Mouse (Mus musculus) heart, postnatal 0 days (tissue): ENCODE results near the gene Cap2. TPM values are rescaled to one million over a fixed set of nuclear protein-coding genes. Genes with fewer than 3 reads are reported as not detected.

Source experiments
- ATAC-seq: fragments of 200-750 bp; cut with Nextera tagmentation; 2 replicates; pipeline ENCODE4 v1.8.0; 2017; ENCODE audit warnings: low read depth, moderate number of reproducible peaks, moderate library complexity; ENCODE audit not compliant: insufficient read depth
- DNase-seq: peaks from one replicate; pipeline ENCODE4 v3.0.0-alpha.2; 2016; ENCODE audit warnings: low spot score
- H3K27ac ChIP-seq: fragments of 300-500 bp; sonication (generic); 2 replicates; pipeline ENCODE4 v1.5.1; 2014; ENCODE audit warnings: low read depth, mild to moderate bottlenecking
- H3K27me3 ChIP-seq: fragments of 300-500 bp; sonication (generic); 2 replicates; pipeline ENCODE4 v1.6.1; 2014; ENCODE audit warnings: low read length, mixed read lengths; ENCODE audit not compliant: control insufficient read depth, insufficient read depth
- H3K36me3 ChIP-seq: fragments of 300-500 bp; sonication (generic); replicated peaks from 2 replicates; pipeline ENCODE4 v1.6.1; 2014; ENCODE audit warnings: low read length, mixed read lengths; ENCODE audit not compliant: control insufficient read depth, insufficient read depth
- H3K4me1 ChIP-seq: fragments of 300-500 bp; sonication (generic); 2 replicates; pipeline ENCODE4 v1.6.1; 2014; ENCODE audit warnings: antibody characterized with exemption; ENCODE audit not compliant: control insufficient read depth, insufficient read depth
- H3K4me2 ChIP-seq: fragments of 300-500 bp; sonication (generic); 2 replicates; pipeline ENCODE4 v1.6.1; 2014; ENCODE audit warnings: low read depth, mild to moderate bottlenecking, low read length, moderate library complexity
- H3K4me3 ChIP-seq: fragments of 300-500 bp; sonication (generic); 2 replicates; pipeline ENCODE4 v1.5.1; 2014; ENCODE audit warnings: low read depth, low read length
- H3K9ac ChIP-seq: fragments of 300-500 bp; sonication (generic); replicated peaks from 2 replicates; pipeline ENCODE4 v1.6.1; 2014; ENCODE audit warnings: low read depth, low read length, mixed read lengths
- H3K9me3 ChIP-seq: fragments of 300-500 bp; sonication (generic); replicated peaks from 2 replicates; pipeline ENCODE4 v1.6.1; 2016; ENCODE audit warnings: low read length; ENCODE audit not compliant: control insufficient read depth
- CTCF ChIP-seq: IDR thresholded peaks from 2 replicates; pipeline ENCODE4 v1.5.1; 2016; ENCODE audit warnings: antibody characterized with exemption, control low read depth, low read depth
- EP300 ChIP-seq: IDR thresholded peaks from 2 replicates; pipeline ENCODE4 v1.6.1; 2016; ENCODE audit warnings: antibody characterized with exemption, low read depth
- WGBS: fragments of 180-500 bp; shearing (Covaris S2); extraction: QIAGEN DNeasy Blood & Tissue Kit; methylation state at CpG from one replicate; pipeline ENCODE4 v1.1.7; 2014; 5-methylcytosine and 5-hydroxymethylcytosine counted together
- polyA plus RNA-seq: library from polyadenylated mRNA; unstranded; fragments of >200 nt; fragmentation: Nextera tagmentation; extraction: Ambion mirVana; gene quantifications from 2 replicates; pipeline ENCODE4 v1.2.1, GENCODE M21; 2015
- total RNA-seq: library from RNA; depleted of rRNA; stranded (reverse); fragments of >200 nt; gene quantifications from 2 replicates; pipeline ENCODE4 v1.2.3, GENCODE M21; 2014; ENCODE audit warnings: low replicate concordance

The Cap2 gene
- total and polyA plus RNA-seq, 2 experiments from 2014 or later: 144 to 257 TPM

DNA sequence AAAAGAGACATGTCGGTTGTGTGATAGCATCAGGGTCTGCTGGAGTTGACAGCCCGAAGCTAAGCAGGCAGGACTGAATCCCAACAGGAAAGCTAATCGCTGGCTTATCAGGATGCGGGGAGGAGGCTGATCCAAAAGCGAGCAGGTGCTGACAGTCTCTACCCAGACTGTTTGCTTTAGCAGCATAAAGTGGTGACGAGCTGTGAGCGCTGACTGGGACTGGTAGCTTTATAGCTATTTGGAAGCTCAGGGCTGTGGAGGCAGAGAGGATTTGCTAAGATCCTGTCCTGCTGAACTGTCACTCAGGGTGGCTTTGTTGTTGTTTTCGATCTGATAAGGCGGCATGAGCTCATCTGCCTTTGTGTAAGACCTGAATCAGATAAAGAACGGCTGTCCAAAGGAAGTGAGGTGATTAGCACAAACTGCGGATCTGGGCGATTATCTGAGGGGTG, 69.5 kb downstream of the Cap2 start:
- ATAC-seq (peak; percentile 73), DNase-seq (peak; percentile 79)
- H3K9me3 ChIP-seq: no peaks in the 10 kb centered on the region
- H3K4me1 ChIP-seq: peaks cover 18% of the 10 kb centered on the region
- peak overlapping the region; percentile 43 for H3K9ac ChIP-seq
- WGBS: 1% methylated on average over 12 of the region's 12 CpGs
- no peaks in the 10 kb centered on the region for H3K36me3 ChIP-seq
- H3K27ac ChIP-seq: peak overlapping the region; percentile 99
- H3K4me3 ChIP-seq: peak overlapping the region; percentile 15; the same call in 1 of the 2 replicates
- TF ChIP-seq CTCF (no peak), EP300 (peak; percentile 87)
- H3K27me3 ChIP-seq: no peaks in the 10 kb centered on the region
- peak overlapping the region; percentile 43 for H3K4me2 ChIP-seq

DNA sequence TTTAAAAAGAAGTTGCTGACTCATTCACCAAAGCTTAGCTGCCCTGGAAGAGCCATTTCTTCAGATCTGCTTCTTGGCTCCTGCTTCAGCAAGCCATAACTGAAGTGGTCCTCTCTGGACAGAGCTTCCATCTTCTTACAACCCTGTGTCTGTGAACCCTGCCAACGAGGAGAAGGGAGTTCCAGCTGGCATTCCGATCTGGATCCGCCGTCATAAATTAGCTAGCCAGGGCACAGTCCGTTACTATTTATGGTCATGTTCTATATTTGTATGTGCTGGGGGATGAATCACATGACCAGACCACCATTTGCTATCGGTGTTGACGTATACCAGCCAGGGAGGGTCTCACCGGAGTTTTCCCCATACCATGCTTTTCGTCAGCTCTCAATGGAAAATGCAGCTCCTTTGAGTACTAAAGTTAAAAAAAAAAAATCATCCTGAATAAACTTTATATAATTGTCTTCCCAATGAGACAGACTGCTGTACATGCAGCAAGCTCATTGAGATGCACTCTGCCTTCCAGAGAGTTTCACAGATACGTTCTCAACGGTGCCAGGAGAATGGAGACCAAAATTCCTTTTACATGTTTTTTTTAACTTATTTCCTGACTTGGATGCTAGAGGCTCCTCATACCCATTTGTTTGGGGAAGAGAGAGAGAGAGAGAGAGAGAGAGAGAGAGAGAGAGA, 70.5 kb downstream of the Cap2 start:
- Histone ChIP-seq H3K4me3 (no peak overlapping the region), H3K9ac (peak overlapping the region; percentile 30; the same call in 1 of the 2 replicates)
- WGBS: 9% methylated on average over 11 of the region's 11 CpGs

DNA sequence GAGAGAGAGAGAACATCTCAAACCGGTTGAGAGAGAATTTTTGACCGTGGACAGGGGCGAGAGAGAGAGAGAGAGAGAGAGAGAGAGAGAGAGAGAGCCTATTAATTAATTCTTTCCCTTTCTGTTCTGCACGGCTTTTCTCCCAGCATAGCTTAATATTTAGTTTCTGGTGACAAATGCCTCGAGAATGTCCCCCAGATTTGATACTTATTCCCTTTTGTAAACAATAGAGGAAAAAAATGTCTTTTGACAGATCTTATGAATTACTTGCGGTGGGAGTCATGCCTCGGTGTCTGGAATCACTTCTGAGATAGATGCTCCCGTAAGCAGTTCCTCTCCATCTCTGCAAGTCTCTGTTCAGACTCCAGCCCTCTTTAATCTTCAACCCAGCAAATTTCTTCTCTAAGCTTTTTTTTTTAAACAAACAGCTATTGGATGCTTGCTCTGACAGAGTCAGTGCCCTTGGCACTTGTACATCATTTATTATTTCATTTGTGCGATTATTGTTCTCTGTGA, 71.1 kb downstream of the Cap2 start:
- TF ChIP-seq EP300: no peak
- TF ChIP-seq CTCF: no peak
- H3K9ac ChIP-seq: peak overlapping the region; percentile 30; the same call in 1 of the 2 replicates
- no peak for DNase-seq

More for the DNA sequence above, 70.5 kb downstream of the Cap2 start:
- H3K27me3 ChIP-seq: no peaks in the 10 kb centered on the region
- peaks cover 18% of the 10 kb centered on the region for H3K4me1 ChIP-seq
- no peaks in the 10 kb centered on the region for H3K36me3 ChIP-seq
- H3K4me2 ChIP-seq: peak overlapping the region; percentile 40
- ATAC-seq: peak; percentile 91
- H3K9me3 ChIP-seq: no peaks in the 10 kb centered on the region
- peak; percentile 94 for DNase-seq
- no peak for TF ChIP-seq CTCF
- peak; percentile 95 for TF ChIP-seq EP300
- H3K27ac ChIP-seq: peak overlapping the region; percentile 99

DNA sequence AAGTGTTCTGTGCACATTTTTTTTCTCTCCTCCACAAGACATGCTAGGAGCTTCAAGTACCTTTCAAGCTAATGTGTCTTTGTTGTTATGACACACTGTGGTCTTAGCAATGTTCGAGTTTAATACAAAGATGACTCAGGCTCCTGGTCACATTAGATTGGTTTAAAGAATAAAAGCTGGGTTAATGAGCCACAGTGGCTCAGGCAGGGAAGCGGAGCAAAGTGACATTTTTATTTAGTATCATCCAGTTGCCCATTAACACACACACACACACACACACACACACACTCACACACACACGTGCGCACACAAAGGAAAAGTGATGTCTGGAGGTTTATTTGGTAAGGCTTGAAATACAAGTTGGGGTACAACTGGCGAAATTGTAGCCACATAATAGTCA, 72.6 kb downstream of the Cap2 start:
- 88% methylated on average over 5 of the region's 5 CpGs for WGBS
- TF ChIP-seq CTCF: no peak
- TF ChIP-seq EP300: no peak
- Histone ChIP-seq H3K27me3 (no peaks in the 10 kb centered on the region), H3K27ac (peak overlapping the region; percentile 99), H3K9ac (no peak overlapping the region), H3K4me2 (no peak overlapping the region), H3K9me3 (no peaks in the 10 kb centered on the region), H3K4me1 (peaks cover 18% of the 10 kb centered on the region), H3K4me3 (no peak overlapping the region), H3K36me3 (no peaks in the 10 kb centered on the region)
- DNase-seq: no peak
- no peak for ATAC-seq

More for the DNA sequence above, 71.1 kb downstream of the Cap2 start:
- Histone ChIP-seq H3K27me3 (no peaks in the 10 kb centered on the region), H3K36me3 (no peaks in the 10 kb centered on the region), H3K27ac (peak overlapping the region; percentile 99), H3K9me3 (no peaks in the 10 kb centered on the region), H3K4me1 (peaks cover 18% of the 10 kb centered on the region), H3K4me3 (no peak overlapping the region), H3K4me2 (peak overlapping the region; percentile 40)
- WGBS: 21% methylated on average over 9 of the region's 9 CpGs
- ATAC-seq: no peak

DNA sequence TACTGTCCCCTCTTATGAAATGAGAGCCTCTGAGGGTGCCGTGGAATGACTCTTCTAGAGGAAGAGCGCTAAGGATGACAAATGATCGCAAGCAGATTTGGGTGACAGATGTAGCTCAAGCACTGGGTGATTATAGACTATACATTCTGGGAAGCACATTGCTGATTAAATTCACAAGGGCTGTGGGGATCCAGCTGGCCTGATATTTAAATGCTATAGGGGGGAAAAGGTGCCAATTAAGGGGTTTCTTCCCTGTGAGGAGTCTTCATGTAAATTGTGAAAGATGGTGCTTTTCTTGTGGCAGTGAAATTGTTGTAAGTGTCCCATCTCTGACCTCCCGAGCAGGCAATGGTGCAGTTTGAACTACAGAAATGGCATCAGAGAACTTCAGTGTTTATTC, 73.1 kb downstream of the Cap2 start:
- ATAC-seq (no peak), DNase-seq (no peak)
- Histone ChIP-seq H3K9me3 (no peaks in the 10 kb centered on the region), H3K27me3 (no peaks in the 10 kb centered on the region), H3K9ac (no peak overlapping the region), H3K36me3 (no peaks in the 10 kb centered on the region), H3K4me2 (no peak overlapping the region), H3K4me3 (no peak overlapping the region), H3K4me1 (peaks cover 18% of the 10 kb centered on the region), H3K27ac (no peak overlapping the region)
- TF ChIP-seq EP300 (no peak), CTCF (no peak)
- WGBS: 89% methylated on average over 4 of the region's 4 CpGs

DNA sequence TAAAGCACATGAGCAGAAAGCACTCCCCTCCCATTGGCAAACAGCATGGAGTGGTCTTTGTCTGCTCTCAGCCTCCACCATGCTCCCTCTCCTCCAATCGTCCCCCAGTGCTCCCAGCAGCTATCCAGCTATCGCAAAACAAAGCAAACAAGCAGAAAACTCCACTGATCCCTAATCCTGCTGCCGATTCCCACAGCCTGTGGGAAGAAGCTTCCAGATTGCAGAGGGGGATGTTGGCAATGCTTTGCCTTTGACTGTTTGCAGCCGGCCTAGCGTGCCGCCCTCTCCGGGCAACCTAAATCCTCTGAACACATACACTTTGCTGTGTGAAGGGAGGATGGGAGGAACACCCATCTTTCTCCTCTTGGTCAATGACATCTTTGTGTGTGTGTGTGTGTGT, 83.2 kb downstream of the Cap2 start:
- Histone ChIP-seq H3K36me3 (peaks cover 13% of the 10 kb centered on the region), H3K9me3 (no peaks in the 10 kb centered on the region), H3K4me2 (no peak overlapping the region), H3K27ac (no peak overlapping the region), H3K9ac (no peak overlapping the region), H3K4me1 (no peaks in the 10 kb centered on the region), H3K27me3 (no peaks in the 10 kb centered on the region), H3K4me3 (no peak overlapping the region)
- TF ChIP-seq EP300 (no peak), CTCF (no peak)
- DNase-seq (no peak), ATAC-seq (no peak)
- WGBS: 81% methylated on average over 7 of the region's 7 CpGs
